Mouse (Mus musculus): ENCODE measurements around the gene Defb30. TPM values are rescaled to one million over a fixed set of nuclear protein-coding genes. Genes with fewer than 3 reads are reported as not detected.

The Defb30 gene
- total RNA-seq (2014; rRNA removed; ENCODE audit: low replicate concordance) (not detected in 2 replicates), polyA plus RNA-seq (2015; fragmentation: Nextera tagmentation; extraction: Ambion mirVana) (not detected in 2 replicates)

GRCm38 (mm10) chr14:63049910-63050370 is at the start of gene Defb30:
TSS of gene Defb30 (minus strand) at chr14:63049960.
- no peak for ATAC-seq (ENCODE audit: insufficient read depth, low read depth)
- H3K27ac ChIP-seq (ENCODE audit: low read depth) = no peak within 1 kb of the TSS
- no peaks in the 10 kb centered on the region for H3K4me1 ChIP-seq (ENCODE audit: control insufficient read depth, insufficient read depth)
- no peak for DNase-seq (ENCODE audit: low spot score)
- H3K27me3 ChIP-seq (ENCODE audit: control insufficient read depth, insufficient read depth, low read length) = no peaks in the 10 kb centered on the region
- no peak within 1 kb of the TSS for H3K9ac ChIP-seq (replicated peaks; ENCODE audit: low read depth, low read length)
- 80% methylated on average over 11 of the region's 14 CpGs for WGBS
- H3K4me3 ChIP-seq (ENCODE audit: low read depth, low read length) = no peak within 1 kb of the TSS
- H3K9me3 ChIP-seq (replicated peaks; ENCODE audit: control insufficient read depth, low read length) = no peaks in the 10 kb centered on the region
- H3K36me3 ChIP-seq (replicated peaks; ENCODE audit: control insufficient read depth, insufficient read depth, low read length) = no peaks in the 10 kb centered on the region
- no peak within 1 kb of the TSS for H3K4me2 ChIP-seq (ENCODE audit: low read depth, low read length)
- TF ChIP-seq EP300 (IDR thresholded peaks at IDR 0.05; ENCODE audit: low read depth) = no peak

GRCm38 (mm10) chr14:63067708-63068107 is 17.9 kb upstream of the Defb30 start:
- Histone ChIP-seq H3K27ac (ENCODE audit: low read depth) (peak overlapping the region; percentile 96), H3K27me3 (ENCODE audit: control insufficient read depth, insufficient read depth, low read length) (no peaks in the 10 kb centered on the region), H3K4me2 (ENCODE audit: low read depth, low read length) (peak overlapping the region; percentile 33), H3K9ac (replicated peaks; ENCODE audit: low read depth, low read length) (no peak overlapping the region), H3K4me1 (ENCODE audit: control insufficient read depth, insufficient read depth) (peaks cover 16% of the 10 kb centered on the region), H3K4me3 (ENCODE audit: low read depth, low read length) (no peak overlapping the region), H3K9me3 (replicated peaks; ENCODE audit: control insufficient read depth, low read length) (no peaks in the 10 kb centered on the region), H3K36me3 (replicated peaks; ENCODE audit: control insufficient read depth, insufficient read depth, low read length) (no peaks in the 10 kb centered on the region)
- peak; percentile 92 for DNase-seq (ENCODE audit: low spot score)
- WGBS = 6% methylated on average over 15 of the region's 15 CpGs
- no peak for TF ChIP-seq CTCF (IDR thresholded peaks at IDR 0.05; ENCODE audit: low read depth)
- peak; percentile 84; the same call in 1 of the 2 replicates for TF ChIP-seq EP300 (IDR thresholded peaks at IDR 0.05; ENCODE audit: low read depth)
- ATAC-seq (ENCODE audit: insufficient read depth, low read depth) = peak; percentile 85

GRCm38 (mm10) chr14:63066630-63067310 is 17.0 kb upstream of the Defb30 start:
- Histone ChIP-seq H3K27ac (ENCODE audit: low read depth) (peak overlapping the region; percentile 96), H3K27me3 (ENCODE audit: control insufficient read depth, insufficient read depth, low read length) (no peaks in the 10 kb centered on the region), H3K4me1 (ENCODE audit: control insufficient read depth, insufficient read depth) (peaks cover 16% of the 10 kb centered on the region), H3K9me3 (replicated peaks; ENCODE audit: control insufficient read depth, low read length) (no peaks in the 10 kb centered on the region), H3K36me3 (replicated peaks; ENCODE audit: control insufficient read depth, insufficient read depth, low read length) (no peaks in the 10 kb centered on the region), H3K4me3 (ENCODE audit: low read depth, low read length) (no peak overlapping the region), H3K9ac (replicated peaks; ENCODE audit: low read depth, low read length) (no peak overlapping the region), H3K4me2 (ENCODE audit: low read depth, low read length) (peak overlapping the region; percentile 37)
- peak; percentile 73 for ATAC-seq (ENCODE audit: insufficient read depth, low read depth)
- 8% methylated on average over 16 of the region's 16 CpGs for WGBS
- TF ChIP-seq CTCF (IDR thresholded peaks at IDR 0.05; ENCODE audit: low read depth) (peak; percentile 91), EP300 (IDR thresholded peaks at IDR 0.05; ENCODE audit: low read depth) (no peak)
- DNase-seq (ENCODE audit: low spot score) = peak; percentile 87

- Histone ChIP-seq H3K27ac (ENCODE audit: low read depth) (no peak overlapping the region), H3K4me2 (ENCODE audit: low read depth, low read length) (no peak overlapping the region), H3K9me3 (replicated peaks; ENCODE audit: control insufficient read depth, low read length) (no peaks in the 10 kb centered on the region), H3K9ac (replicated peaks; ENCODE audit: low read depth, low read length) (no peak overlapping the region), H3K4me1 (ENCODE audit: control insufficient read depth, insufficient read depth) (peaks cover 20% of the 10 kb centered on the region), H3K27me3 (ENCODE audit: control insufficient read depth, insufficient read depth, low read length) (no peaks in the 10 kb centered on the region), H3K4me3 (ENCODE audit: low read depth, low read length) (no peak overlapping the region), H3K36me3 (replicated peaks; ENCODE audit: control insufficient read depth, insufficient read depth, low read length) (no peaks in the 10 kb centered on the region)
- DNase-seq (ENCODE audit: low spot score) (no peak), ATAC-seq (ENCODE audit: insufficient read depth, low read depth) (no peak)
- 85% methylated on average over 5 of the region's 5 CpGs for WGBS
- TF ChIP-seq EP300 (IDR thresholded peaks at IDR 0.05; ENCODE audit: low read depth) = no peak
Measured at GRCm38 (mm10) chr14:63065391-63065790, 15.6 kb upstream of the Defb30 start.

GRCm38 (mm10) chr14:63062184-63062583 is 12.4 kb upstream of the Defb30 start:
- 14% methylated on average over 2 of the region's 2 CpGs for WGBS
- DNase-seq (ENCODE audit: low spot score) = peak; percentile 54

More at GRCm38 (mm10) chr14:63062184-63062583, 12.4 kb upstream of the Defb30 start:
- TF ChIP-seq CTCF (IDR thresholded peaks at IDR 0.05; ENCODE audit: low read depth) = no peak
- TF ChIP-seq EP300 (IDR thresholded peaks at IDR 0.05; ENCODE audit: low read depth) = no peak
- no peak overlapping the region for H3K9ac ChIP-seq (replicated peaks; ENCODE audit: low read depth, low read length)
- H3K4me3 ChIP-seq (ENCODE audit: low read depth, low read length) = no peak overlapping the region
- no peak for ATAC-seq (ENCODE audit: insufficient read depth, low read depth)
- no peaks in the 10 kb centered on the region for H3K27me3 ChIP-seq (ENCODE audit: control insufficient read depth, insufficient read depth, low read length)
- no peaks in the 10 kb centered on the region for H3K9me3 ChIP-seq (replicated peaks; ENCODE audit: control insufficient read depth, low read length)
- H3K4me1 ChIP-seq (ENCODE audit: control insufficient read depth, insufficient read depth) = peaks cover 12% of the 10 kb centered on the region
- no peak overlapping the region for H3K4me2 ChIP-seq (ENCODE audit: low read depth, low read length)
- H3K36me3 ChIP-seq (replicated peaks; ENCODE audit: control insufficient read depth, insufficient read depth, low read length) = no peaks in the 10 kb centered on the region
- no peak overlapping the region for H3K27ac ChIP-seq (ENCODE audit: low read depth)
